Mouse (Mus musculus) lung, postnatal 36 days (tissue): ENCODE measurements around the gene Slc12a6.

Experiments
- DNase-seq: peaks from one replicate; pipeline ENCODE4 v3.0.0; 2022; ENCODE audit warnings: mixed read lengths

Slc12a6 gene

GRCm38 (mm10) chr2:112332051-112332898, 66.7 kb downstream of the Slc12a6 start:
- peak; percentile 21 for DNase-seq

DNA sequence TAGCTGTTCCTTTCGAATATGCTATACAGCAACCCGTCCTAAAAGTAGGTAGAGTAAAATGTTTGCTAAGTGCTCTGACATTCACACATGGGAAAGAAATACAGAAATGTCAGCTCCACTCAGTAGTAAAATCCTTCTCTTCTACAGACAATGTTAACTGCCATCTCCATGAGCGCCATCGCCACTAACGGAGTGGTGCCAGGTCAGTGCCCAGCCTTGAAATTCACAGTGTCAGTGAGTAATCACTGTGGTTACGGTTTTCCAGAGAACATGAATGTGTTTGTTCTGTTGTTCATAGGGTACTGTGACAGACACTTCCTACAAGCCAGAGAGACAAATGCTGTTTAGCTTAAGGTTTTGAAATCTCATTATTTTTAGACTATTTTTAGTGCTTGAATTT, 71.6 kb downstream of the Slc12a6 start:
- DNase-seq, result no peak

DNA sequence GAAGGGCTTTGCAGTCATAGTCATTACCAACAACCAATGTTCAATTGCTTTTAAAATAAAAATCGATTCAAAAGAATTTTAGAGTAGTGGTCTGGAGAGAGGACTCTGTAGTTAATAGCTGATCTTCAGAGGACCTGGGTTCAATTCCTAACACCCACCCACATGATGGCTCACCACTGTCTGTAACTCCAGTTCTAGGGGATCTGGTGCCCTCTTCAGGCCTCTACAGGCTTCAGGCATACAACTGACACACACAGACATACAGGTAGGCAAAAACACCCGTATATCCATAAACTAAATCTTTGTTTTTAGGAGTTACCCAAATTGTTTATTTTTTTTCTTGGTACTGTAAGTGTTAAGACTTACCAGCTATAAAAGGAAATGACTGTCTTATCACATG, 74.1 kb downstream of the Slc12a6 start:
- peak; percentile 45 for DNase-seq

- no peak for DNase-seq
Observed at GRCm38 (mm10) chr2:112341117-112341516, 75.5 kb downstream of the Slc12a6 start.

GRCm38 (mm10) chr2:112348246-112348645, 82.6 kb downstream of the Slc12a6 start:
- DNase-seq, result no peak

DNA sequence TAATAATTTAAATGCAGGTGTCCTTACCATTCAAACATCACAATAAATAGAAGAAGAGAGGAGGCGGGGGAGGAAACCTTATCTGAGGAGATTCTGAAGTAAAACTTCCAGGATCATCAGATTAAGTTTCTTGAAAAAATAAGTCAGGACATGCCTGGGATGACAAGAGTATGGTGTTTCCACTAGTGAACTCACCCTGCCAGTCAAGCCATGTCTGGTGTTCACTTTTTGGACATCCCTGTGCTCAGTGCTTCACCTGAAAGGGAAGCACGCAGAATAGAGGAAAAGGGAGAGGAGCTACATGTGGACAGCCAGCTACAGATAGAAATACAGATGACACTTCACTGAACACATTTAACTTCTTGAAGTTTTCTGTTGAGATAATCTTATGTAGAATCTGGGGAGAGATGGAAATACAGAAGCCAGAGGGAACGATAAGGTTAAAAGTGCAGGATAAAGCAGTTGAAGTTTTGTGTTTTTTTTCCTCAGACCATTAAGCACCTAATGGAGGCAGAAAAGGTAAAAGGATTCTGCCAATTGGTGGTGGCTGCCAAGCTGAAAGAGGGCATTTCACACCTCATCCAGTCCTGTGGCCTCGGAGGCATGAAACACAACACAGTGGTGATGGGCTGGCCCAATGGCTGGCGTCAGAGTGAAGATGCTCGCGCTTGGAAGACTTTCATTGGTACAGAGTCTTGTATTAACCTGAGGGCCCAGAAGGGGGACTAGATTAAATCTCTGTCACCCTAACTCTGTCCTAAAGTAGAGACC, 88.2 kb downstream of the Slc12a6 start:
- DNase-seq, result no peak

DNA sequence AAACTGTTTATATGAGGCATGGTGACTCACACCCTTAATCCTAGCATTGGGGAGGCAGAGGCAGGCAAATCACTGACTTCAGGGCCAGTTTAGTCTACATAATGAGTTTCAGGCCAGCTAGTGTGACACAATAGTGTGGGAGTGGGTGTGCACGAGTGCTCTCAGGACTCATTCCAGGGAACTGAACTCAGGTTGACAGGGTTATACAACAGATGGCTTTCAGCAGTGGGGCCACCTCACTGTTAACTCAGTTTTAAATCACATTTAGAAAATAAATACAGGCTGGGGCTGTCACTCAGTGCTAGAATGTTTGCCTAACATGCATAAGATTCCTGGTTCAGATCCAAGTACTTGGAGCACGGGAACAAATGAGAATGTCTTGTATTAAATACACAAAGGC, 94.0 kb downstream of the Slc12a6 start:
- DNase-seq, result peak; percentile 71

- no peak for DNase-seq
Observed at GRCm38 (mm10) chr2:112360012-112360780, 94.6 kb downstream of the Slc12a6 start.

- DNase-seq, result no peak
Observed at GRCm38 (mm10) chr2:112360781-112361169, 95.2 kb downstream of the Slc12a6 start.

GRCm38 (mm10) chr2:112367222-112367621, 101.6 kb downstream of the Slc12a6 start:
- DNase-seq, result no peak

- DNase-seq, result peak; percentile 95
Observed at GRCm38 (mm10) chr2:112367726-112368673, 102.4 kb downstream of the Slc12a6 start, which contains the start of gene Emc4. TSS of gene Emc4 (minus strand) at chr2:112368027.

DNA sequence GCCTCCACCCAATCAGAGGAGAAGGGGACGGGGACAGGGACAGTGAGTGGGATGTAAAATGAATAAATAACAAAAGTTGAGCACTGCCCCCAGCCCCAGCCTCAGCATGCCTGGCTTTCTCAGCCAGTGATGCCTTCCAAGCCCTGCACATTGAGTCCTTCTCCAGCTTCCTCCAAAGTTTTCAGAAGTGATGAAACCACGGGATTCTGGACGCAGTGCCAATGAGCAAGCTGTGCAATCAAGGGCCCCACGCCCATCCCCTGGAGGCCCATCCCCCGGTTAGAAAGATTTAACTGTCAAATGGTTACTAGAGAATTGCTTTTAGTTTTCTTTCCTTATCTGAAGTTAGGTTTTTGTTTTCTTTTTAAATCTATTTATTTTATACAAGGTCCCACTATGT, 104.3 kb downstream of the Slc12a6 start:
- DNase-seq, result no peak

GRCm38 (mm10) chr2:112373141-112373540, 107.5 kb downstream of the Slc12a6 start:
- DNase-seq, result peak; percentile 70

- peak; percentile 34 for DNase-seq
Observed at GRCm38 (mm10) chr2:112374610-112375009, 109.0 kb downstream of the Slc12a6 start.

GRCm38 (mm10) chr2:112378973-112379898, 113.6 kb downstream of the Slc12a6 start, which contains the start of gene Katnbl1:
TSS of gene Katnbl1 (plus strand) at chr2:112379211.
- peak; percentile 95 for DNase-seq

GRCm38 (mm10) chr2:112380131-112380530, 114.5 kb downstream of the Slc12a6 start:
- DNase-seq, result no peak

GRCm38 (mm10) chr2:112381219-112381618, 115.6 kb downstream of the Slc12a6 start:
- no peak for DNase-seq

DNA sequence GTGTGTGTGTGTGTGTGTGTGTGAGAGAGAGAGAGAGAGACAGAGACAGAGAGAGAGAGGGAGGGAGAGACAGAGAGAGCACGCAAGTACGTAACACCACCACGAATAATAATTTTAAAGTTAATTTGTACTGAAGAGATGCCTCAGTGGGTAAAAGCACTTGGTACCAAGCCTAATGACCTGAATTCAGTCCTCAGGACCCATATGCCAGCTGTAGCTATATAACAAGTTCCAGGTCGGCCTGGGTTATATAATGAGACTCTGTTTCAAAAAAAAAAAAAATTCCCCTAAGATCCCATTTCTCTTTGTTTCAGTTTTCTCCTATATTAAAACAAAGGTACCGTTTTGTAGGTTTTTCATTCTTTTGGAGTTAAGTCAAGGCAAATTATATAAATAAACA, 125.2 kb downstream of the Slc12a6 start:
- DNase-seq, result no peak

DNA sequence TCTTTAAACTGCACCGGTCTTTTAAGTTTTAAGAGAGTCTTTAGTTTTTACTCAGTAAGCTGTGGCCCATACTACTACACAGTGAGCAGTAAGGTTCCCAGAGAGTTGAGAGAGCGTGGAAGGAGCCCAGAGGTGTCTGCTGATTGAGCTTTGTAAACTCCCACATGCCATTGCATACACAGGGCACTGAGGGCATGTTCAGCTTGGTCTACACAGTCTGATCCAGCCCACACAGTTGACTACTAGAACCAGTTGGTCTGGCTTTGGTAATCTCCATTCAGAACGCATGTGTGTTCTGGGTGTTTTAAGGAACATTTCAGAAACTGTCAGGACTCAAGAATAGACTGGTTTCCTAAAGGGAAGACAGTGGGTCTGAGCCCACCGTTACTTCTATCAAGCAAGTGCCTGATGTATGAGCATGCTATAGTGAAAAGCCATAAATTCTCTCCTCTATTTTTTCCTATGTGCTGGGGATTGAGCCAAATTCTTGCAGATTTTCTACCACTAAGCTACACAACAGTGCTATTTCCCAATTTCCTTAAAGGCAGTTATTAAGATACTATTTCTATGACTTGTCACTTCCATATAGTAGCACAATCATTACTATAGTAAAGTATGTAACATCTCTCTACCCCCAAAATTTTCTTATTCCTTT, 125.8 kb downstream of the Slc12a6 start:
- DNase-seq, result no peak

GRCm38 (mm10) chr2:112392689-112393088, 127.1 kb downstream of the Slc12a6 start:
- no peak for DNase-seq
